11 mouse cellular contexts compared by ENCODE assay signal in genomic region chr14:76527030-76527719, GRCm38 (mm10). TPM values are rescaled to one million over a fixed set of nuclear protein-coding genes. Genes with fewer than 3 reads are reported as not detected.
DNase-seq lines count a peak whose midpoint lies in the region; ATAC-seq lines count a peak whose summit lies in the region.
"Had no signal": no experiment of that assay in that cellular context is flagged by ENCODE, and none has a peak within 500 bp of the region (broad histone marks: within the 10 kb centered on the region; RNA-seq: fewer than 3 reads in every experiment).

No protein-coding gene starts in this region.

- peaks cover 27% of the 10 kb centered on the region for H3K4me1 ChIP-seq in kidney, embryonic 14.5 days (ENCODE audit: control insufficient read depth, insufficient read depth, low read length)
- peaks cover 30% of the 10 kb centered on the region for H3K4me1 ChIP-seq in embryonic facial prominence, embryonic 13.5 days
- H3K4me1 ChIP-seq in heart, embryonic 14.5 days (ENCODE audit: control insufficient read depth in 2 of 2, insufficient read depth in 2 of 2, low read length in 2 of 2), result peaks cover 26 to 30% of the 10 kb centered on the region in 2 experiments

- H3K27me3 ChIP-seq in kidney, embryonic 14.5 days (ENCODE audit: control insufficient read depth, insufficient read depth, low read length), result no peaks in the 10 kb centered on the region
- H3K27me3 ChIP-seq in embryonic facial prominence, embryonic 13.5 days, result no peaks in the 10 kb centered on the region
- no peaks in the 10 kb centered on the region for H3K27me3 ChIP-seq in heart, embryonic 14.5 days (ENCODE audit: control insufficient read depth, insufficient read depth, low read length)
- H3K27me3 ChIP-seq: embryonic facial prominence, embryonic 15.5 days had no signal

- peak overlapping the region; percentile 44; the same call in 1 of the 2 replicates for H3K27ac ChIP-seq in kidney, embryonic 14.5 days (ENCODE audit: low read depth, low read length)
- H3K27ac ChIP-seq in embryonic facial prominence, embryonic 13.5 days, result peak overlapping the region; percentile 51; the same call in 1 of the 2 replicates
- H3K27ac ChIP-seq in heart, embryonic 14.5 days (replicated peaks in 1 of 2; ENCODE audit: control insufficient read depth in 1 of 2, insufficient read depth in 1 of 2, low read depth in 2 of 2, low read length in 2 of 2), result 0 out of 4 replicates have a peak overlapping the region, but pooled peaks of 1 of the 2 experiments have one; percentile 6

- no peak overlapping the region for H3K9ac ChIP-seq in kidney, embryonic 14.5 days (ENCODE audit: low read depth, low read length)
- H3K9ac ChIP-seq in embryonic facial prominence, embryonic 13.5 days, result 0 out of 2 replicates have a peak overlapping the region, but pooled peaks have one; percentile 40
- H3K9ac ChIP-seq in heart, embryonic 14.5 days (ENCODE audit: low read length), result peak overlapping the region; percentile 27; the same call in 1 of the 2 replicates
- H3K9ac ChIP-seq: embryonic facial prominence, embryonic 15.5 days had no signal

- H3K9me3 ChIP-seq in kidney, embryonic 14.5 days (ENCODE audit: control insufficient read depth, low read length), result no peaks in the 10 kb centered on the region
- H3K9me3 ChIP-seq in embryonic facial prominence, embryonic 13.5 days, result no peaks in the 10 kb centered on the region
- no peaks in the 10 kb centered on the region for H3K9me3 ChIP-seq in heart, embryonic 14.5 days (ENCODE audit: control insufficient read depth, low read length)
- H3K9me3 ChIP-seq: embryonic facial prominence, embryonic 15.5 days had no signal

- no peak overlapping the region for H3K4me2 ChIP-seq in kidney, embryonic 14.5 days (replicated peaks; ENCODE audit: low read depth, low read length)
- H3K4me2 ChIP-seq in embryonic facial prominence, embryonic 13.5 days, result no peak overlapping the region
- H3K4me2 ChIP-seq in heart, embryonic 14.5 days (ENCODE audit: low read length), result no peak overlapping the region
- H3K4me2 ChIP-seq: embryonic facial prominence, embryonic 15.5 days had no signal

- no peak overlapping the region for H3K4me3 ChIP-seq in kidney, embryonic 14.5 days (ENCODE audit: low read length)
- no peak overlapping the region for H3K4me3 ChIP-seq in embryonic facial prominence, embryonic 13.5 days
- no peak overlapping the region for H3K4me3 ChIP-seq in heart, embryonic 14.5 days (ENCODE audit: control insufficient read depth in 1 of 2, insufficient read depth in 1 of 2, low read depth in 1 of 2, low read length in 2 of 2)
- H3K4me3 ChIP-seq: embryonic facial prominence, embryonic 15.5 days had no signal

- DNase-seq in kidney, adult 11 months, result no peak
- peak; percentile 45 for DNase-seq in 3T3-L1 (ENCODE audit: low read depth, low spot score)
- no peak for DNase-seq in spleen, postnatal 36 days (ENCODE audit: low spot score in 2 of 2)
- no peak for DNase-seq in spleen, postnatal 4 days (ENCODE audit: low spot score in 2 of 2)
- no peak for DNase-seq in thymus, postnatal 36 days
- DNase-seq: right cerebral cortex, postnatal 25 days; thymus, adult 18-20 months had no signal

- peak; percentile 21; the same call in 1 of the 2 replicates for ATAC-seq in kidney, embryonic 14.5 days (ENCODE audit: low FRiP score, low TSS enrichment)
- ATAC-seq in embryonic facial prominence, embryonic 13.5 days (ENCODE audit: insufficient number of reproducible peaks, insufficient read depth, low FRiP score, low TSS enrichment, low read depth), result no peak
- no peak for ATAC-seq in heart, embryonic 14.5 days (ENCODE audit: insufficient number of reproducible peaks, insufficient read depth, low FRiP score, low read depth)

- WGBS in kidney, embryonic 14.5 days, result 75% methylated on average over 20 of the region's 20 CpGs
- WGBS in embryonic facial prominence, embryonic 13.5 days, result 74% methylated on average over 20 of the region's 20 CpGs
- WGBS in heart, embryonic 14.5 days, result 81% methylated on average over 20 of the region's 20 CpGs

- H3K36me3 ChIP-seq in kidney, embryonic 14.5 days (ENCODE audit: control insufficient read depth, insufficient read depth, low read length), result no peaks in the 10 kb centered on the region
- no peaks in the 10 kb centered on the region for H3K36me3 ChIP-seq in embryonic facial prominence, embryonic 13.5 days
- no peaks in the 10 kb centered on the region for H3K36me3 ChIP-seq in heart, embryonic 14.5 days (ENCODE audit: control insufficient read depth, insufficient read depth, low read length)
- H3K36me3 ChIP-seq: embryonic facial prominence, embryonic 15.5 days had no signal

RNA-seq across cellular contexts. Expression of gene Serp2, which starts 29.5 kb away (rescaled TPM):
- polyA plus RNA-seq in kidney, embryonic 14.5 days (2014; fragmentation: Nextera tagmentation; extraction: Ambion mirVana), result 15.2 and 16.2 TPM in 2 replicates
- polyA plus RNA-seq in embryonic facial prominence, embryonic 13.5 days (2015; fragmentation: Nextera tagmentation; extraction: Ambion mirVana), result 11.0 and 14.6 TPM in 2 replicates
- 9.2 and 9.5 TPM in 2 replicates for polyA plus RNA-seq in heart, embryonic 14.5 days (2014; fragmentation: Nextera tagmentation; extraction: Ambion mirVana)
